Mouse (Mus musculus) left cerebral cortex, postnatal 4 days (tissue): ENCODE measurements around the gene Dnah8. TPM values are rescaled to one million over a fixed set of nuclear protein-coding genes. Genes with fewer than 3 reads are reported as not detected.

Experiments
- DNase-seq: peaks from one replicate; pipeline ENCODE4 v3.0.0-alpha.2; 2022
- intact Hi-C: fragments of 180-260 bp; cut with DNase I; formaldehyde crosslinking; loops from one replicate; pipeline ENCODE4 v1.15.1; 2025
- total RNA-seq, 2 experiments: library from RNA; stranded (reverse); gene quantifications; 2 replicates each; pipeline ENCODE4 v1.2.3; 2021

The Dnah8 gene
- total RNA-seq, 2 experiments from 2014 or later: 5.3 to 5.6 TPM

DNA sequence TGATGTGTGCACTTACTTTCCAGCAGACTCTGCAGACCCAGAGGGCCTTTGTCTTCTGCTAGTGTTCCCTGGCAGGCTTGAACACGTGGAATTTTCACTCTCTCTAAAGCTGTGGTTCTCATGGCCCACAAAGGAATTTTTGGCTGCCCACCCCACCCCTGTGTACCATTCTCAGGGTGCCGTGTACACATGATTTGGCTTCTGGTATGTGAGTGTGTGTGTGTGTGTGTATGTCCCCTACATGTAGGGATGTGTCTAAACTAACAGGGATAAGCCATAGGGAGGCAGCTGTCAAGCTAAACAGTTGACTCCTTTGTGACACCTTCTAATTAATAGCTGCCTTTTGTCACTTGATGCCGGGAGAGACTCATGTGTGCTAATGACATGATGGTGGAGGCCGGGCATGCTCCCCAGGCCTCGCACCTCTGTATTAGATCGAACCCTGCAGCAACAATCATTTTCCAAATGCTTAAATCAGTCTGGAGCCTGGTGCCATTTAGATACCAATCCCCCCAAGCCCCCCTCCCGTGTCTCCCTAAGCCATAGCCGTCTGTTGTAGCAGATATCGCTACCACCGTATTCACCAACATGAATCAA lies 235.9 kb downstream of the Dnah8 start:
- intact Hi-C loops: no loop called here
- DNase-seq: no peak

DNA sequence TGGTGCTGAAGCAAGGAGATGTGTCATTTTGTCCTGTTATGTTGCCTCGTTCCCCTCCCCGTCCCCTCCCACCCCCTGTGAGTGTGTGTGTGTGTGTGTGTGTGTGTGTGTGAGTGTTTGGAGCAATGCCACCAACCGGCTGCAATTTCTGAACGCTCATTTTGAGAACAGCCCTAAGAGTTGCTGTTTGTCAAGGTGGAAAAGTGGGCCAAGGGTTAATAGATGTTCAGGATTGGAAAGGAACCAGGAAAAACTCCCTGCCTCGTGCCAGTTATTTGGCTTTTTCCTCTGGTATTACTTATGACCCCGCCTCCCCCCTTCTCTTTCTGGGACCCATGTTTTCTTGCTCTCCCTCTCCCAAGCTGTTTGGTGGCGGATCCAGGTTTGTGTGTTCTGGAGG lies 236.5 kb downstream of the Dnah8 start:
- intact Hi-C loops: no loop called here
- DNase-seq: no peak

DNA sequence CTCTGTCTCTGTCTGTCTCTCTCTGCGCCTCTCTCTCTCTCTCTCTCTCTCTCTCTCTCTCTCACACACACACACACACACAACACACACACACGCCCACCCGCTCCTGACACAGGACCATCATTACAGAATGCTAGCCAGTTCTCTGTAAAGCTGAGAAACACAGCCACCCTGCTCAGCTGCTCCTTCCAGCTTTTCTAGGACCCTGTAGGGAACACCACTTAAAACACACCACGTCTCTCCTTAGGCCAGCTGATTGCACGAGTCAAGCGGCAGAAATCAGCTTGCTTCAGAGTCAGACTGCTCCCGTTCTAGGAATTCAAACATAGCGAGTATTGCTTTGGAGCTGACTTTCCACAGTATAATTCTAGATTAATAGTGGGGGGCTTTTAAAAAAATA lies 242.1 kb downstream of the Dnah8 start:
- intact Hi-C loops: no loop called here
- DNase-seq: no peak

- peak; percentile 57 for DNase-seq
- intact Hi-C loops: no loop called here
Observed at GRCm38 (mm10) chr17:30866966-30867365, 242.8 kb downstream of the Dnah8 start.

GRCm38 (mm10) chr17:30871040-30871439 lies 246.9 kb downstream of the Dnah8 start:
- DNase-seq: no peak
- intact Hi-C loops: no loop called here

DNA sequence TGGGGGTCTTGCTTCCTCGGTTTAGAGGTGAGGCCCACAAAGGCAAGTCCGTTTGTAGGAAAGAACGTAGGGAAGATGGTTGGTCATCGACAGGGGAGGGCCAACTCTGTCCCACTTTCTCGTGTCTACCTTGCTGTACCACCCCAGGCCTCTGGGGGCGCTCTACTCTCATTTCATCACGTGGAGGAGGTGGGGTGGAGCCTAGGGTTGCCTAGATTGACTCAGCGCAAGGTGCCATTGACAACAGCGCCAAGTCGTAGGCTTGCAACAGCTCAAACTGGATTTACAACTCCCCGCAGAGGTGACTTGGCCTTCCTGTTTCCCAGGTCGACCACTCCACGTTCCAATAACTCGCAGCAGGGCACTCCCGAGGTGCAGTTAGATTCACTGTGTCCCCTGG lies 250.1 kb downstream of the Dnah8 start:
- intact Hi-C loops: no loop called here
- no peak for DNase-seq

- intact Hi-C loops: no loop called here
- peak; percentile 68 for DNase-seq
Observed at GRCm38 (mm10) chr17:30877456-30877855, 253.3 kb downstream of the Dnah8 start.

DNA sequence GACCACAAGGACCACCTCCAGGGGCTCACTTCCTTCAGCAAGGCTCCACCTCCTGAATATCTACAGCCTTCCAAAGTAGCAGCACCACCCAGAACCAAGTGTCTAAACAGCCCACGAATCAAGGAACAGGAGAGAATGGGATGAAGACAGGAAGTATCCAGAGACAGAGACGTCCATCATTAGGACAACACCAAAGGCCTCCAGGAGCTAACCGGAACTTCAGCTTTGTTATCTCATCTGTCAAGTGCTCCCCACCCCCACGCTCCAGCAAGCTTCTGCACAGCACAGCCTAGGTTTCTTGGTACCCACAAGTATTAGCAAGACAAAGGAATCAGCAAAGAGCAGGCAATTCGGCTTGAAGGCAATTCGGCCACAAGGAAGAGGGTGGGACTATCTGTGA lies 254.5 kb downstream of the Dnah8 start:
- intact Hi-C loops: no loop called here
- DNase-seq: no peak

DNA sequence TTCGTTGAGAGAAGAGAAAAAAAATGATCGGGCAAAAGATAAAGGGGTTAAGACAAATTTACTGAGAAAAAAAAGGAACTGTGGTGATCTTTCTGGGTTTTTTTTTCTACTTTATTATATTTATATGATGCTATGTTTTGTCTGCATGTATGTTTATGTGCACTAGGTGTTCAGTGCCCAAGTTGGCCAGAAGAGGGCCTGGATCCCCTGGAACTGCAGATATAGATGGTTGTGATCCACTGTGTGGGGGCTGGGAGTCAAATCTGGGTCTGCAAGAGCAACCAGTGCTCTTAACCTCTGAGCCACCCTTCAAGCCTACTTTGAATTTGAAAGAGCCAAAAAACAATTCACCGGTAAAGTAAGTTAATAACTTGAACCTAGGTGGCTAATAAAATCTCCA lies 256.2 kb downstream of the Dnah8 start:
- intact Hi-C loops: loop anchor here (5.0 kb wide), 1 partner anchor 498 kb away; no protein-coding TSS in a partner anchor
- no peak for DNase-seq

DNA sequence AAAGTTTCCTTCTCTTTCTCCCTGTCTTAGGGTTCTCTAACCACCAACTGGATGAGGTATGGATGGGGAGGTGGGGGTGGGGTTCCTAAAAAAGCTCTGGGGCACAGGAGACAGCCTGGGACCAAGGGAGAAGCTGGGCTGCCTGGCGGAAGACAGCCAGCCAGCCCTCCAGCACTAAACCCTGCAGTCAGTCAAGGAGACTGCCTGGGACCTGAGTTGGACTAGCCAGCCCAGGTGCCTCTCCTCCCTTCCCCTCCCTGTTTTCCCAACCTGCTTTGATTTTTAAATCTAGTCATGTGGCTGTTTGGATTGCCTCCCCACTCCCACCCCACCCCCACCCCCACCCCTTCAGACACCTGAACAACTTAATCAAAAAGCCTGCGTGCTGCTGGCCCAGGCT lies 256.8 kb downstream of the Dnah8 start:
- intact Hi-C loops: loop anchor here (5.0 kb wide), 1 partner anchor 499 kb away; no protein-coding TSS in a partner anchor
- DNase-seq: no peak

GRCm38 (mm10) chr17:30882206-30882605 lies 258.1 kb downstream of the Dnah8 start:
- no peak for DNase-seq
- intact Hi-C loops: loop anchor here (5.0 kb wide), 1 partner anchor 500 kb away; no protein-coding TSS in a partner anchor

GRCm38 (mm10) chr17:30883534-30883933 lies 259.4 kb downstream of the Dnah8 start:
- intact Hi-C loops: loop anchor here (5.0 kb wide), 1 partner anchor 501 kb away; no protein-coding TSS in a partner anchor
- no peak for DNase-seq

DNA sequence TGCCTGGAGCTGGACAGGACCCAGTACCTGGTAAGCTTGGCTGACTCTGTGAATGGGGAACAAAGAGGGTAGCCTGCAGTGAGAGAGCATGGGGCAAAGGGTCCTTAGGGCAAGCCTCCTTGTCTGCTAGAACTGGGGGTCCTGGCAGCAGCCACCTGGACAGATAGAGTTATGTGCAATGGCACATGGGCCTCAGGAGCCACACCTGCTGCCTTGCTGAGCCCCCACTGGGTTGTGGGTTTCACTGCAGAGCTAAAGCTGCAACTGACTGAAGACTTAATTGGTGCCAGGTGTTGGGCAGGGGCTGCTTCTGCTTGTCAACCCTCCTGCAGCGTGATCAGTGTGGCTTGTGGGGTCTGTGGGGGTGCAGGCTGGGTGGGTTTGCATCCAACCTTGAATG lies 267.9 kb downstream of the Dnah8 start:
- DNase-seq: no peak
- intact Hi-C loops: no loop called here

DNA sequence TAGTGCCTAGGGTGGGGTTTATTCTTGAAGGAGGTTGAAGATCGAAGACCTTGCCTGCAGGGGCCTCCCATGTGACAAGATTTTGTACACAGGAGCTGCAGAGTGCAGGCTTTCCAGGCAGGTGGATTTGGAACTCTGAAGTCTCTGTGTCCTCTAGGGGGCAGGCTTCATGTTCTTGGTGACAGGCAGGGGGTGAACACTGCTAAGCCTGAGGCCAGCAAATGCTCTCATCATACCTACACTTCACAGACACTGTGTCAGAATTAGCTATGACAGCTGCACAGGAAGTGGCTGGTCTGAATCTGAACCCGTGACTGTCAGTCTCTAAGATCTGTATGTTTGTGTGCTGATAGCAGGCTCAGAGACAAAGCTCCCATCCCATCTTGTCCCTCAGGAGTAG lies 268.6 kb downstream of the Dnah8 start:
- DNase-seq: no peak
- intact Hi-C loops: no loop called here

DNA sequence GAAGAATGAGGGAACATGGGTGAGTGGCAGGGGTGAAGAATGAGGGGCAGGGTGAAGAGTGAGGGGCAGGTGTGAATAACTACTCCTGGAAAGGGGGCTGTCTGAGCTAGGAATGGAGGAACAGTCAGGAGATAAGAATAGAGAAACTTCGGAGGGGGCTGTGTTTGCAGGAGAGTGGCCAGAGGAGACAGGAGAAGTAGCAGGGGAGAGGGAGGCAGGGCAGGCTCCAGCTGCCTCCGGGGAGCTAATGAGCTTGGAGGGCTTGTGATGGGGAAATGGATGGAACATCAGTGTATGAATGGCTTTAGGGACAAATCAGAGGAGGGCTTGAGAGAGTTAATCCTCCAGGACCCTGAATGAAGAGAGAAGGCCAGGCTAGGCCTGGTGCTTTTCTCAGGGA lies 272.9 kb downstream of the Dnah8 start:
- DNase-seq: no peak
- intact Hi-C loops: no loop called here

DNA sequence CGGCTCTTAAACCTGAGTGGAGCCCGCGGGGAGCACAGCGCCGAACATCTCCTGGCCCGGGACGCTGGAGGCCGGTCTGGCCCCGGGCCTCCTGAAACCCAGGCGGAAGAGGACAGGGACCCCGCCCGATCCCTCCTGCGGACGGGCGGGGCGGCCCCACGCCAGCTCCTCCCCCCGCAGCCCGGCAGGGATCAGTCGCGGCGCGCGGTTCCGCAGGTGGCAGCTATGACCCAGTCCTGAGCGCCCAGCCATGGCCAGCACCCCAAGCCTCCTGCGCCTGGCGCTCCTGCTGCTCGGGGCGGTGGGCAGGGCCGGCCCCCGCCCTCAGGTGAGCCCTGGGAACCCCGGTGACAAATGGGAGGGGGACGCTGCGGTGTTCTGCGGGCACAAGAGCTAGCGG lies 277.5 kb downstream of the Dnah8 start, which contains the start of gene Glp1r:
TSS of gene Glp1r (plus strand) at position 191 of the 400 bp plus-strand sequence.
- intact Hi-C loops: no loop called here
- DNase-seq: no peak

GRCm38 (mm10) chr17:30904096-30904495 lies 279.9 kb downstream of the Dnah8 start:
- DNase-seq: no peak
- intact Hi-C loops: no loop called here

- intact Hi-C loops: no loop called here
Observed at GRCm38 (mm10) chr17:30907577-30907976, 283.4 kb downstream of the Dnah8 start.

DNA sequence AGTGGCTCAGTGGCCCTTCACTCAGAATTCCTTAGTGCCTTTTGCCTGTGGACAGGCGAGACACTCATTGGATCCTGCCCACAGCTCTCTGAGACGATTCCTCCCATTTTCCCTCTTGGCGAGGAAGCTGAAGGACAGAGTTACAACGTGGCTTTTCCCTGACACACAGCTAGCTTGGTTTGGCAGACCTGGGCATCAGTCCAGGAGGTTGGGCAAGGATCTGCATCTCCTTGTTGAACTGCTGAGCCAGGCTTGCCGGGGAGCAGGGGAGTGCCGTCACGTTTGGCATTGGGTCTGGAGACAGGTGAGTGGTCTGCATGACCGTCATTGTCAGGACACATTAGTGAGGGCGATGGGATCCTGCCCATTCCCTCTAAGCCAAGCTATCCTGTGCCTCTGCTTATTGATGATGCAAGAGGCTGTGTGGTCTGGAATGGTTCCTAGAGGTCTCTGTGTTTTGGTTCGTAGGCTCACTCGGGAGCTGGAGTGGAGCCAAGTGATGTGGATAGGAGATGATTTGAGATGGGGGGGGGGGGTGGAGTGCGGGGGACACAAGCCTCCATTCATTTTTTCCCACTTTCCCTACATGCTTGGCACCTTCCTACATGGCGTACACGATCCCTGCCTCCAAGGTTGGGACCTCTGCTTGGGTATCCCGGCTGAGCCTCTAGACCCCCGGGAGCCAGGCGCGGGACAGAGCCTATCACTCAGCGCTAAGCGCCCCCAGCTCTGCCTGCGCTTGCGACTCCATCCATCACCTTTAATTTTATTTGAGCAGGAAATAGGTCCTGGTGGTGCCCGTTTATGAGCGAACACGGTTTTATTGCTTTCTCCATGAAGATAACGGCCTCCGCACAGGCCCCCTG lies 286.9 kb downstream of the Dnah8 start:
- intact Hi-C loops: no loop called here
- peak; percentile 55 for DNase-seq

More at GRCm38 (mm10) chr17:30907577-30907976, 283.4 kb downstream of the Dnah8 start:
- no peak for DNase-seq

- intact Hi-C loops: no loop called here
- no peak for DNase-seq
Observed at GRCm38 (mm10) chr17:30911732-30912088, 287.6 kb downstream of the Dnah8 start.

DNA sequence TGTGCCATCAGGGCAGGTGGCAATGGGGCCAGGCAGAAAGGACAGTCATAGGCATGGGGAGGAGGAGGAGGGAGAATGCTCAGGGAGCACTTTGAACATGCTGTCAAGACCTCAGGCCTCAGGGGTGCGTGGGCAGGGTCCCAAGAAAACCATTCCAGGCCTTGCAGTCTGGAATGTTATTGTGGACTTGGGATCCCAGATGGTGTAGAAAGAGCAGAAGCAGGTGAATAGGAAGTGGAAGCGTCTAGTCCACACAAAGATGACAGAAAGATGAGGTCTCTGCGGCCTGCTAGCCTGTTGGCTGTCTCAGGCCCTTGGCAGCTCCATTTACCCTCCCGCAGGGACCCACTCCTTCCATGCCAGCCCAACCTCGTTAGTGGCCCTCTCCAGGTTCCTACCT lies 288.4 kb downstream of the Dnah8 start:
- no peak for DNase-seq
- intact Hi-C loops: no loop called here

GRCm38 (mm10) chr17:30914264-30914663 lies 290.1 kb downstream of the Dnah8 start:
- DNase-seq: no peak
- intact Hi-C loops: no loop called here
